15 mouse cellular contexts compared by ENCODE assay signal in the genomic region with DNA sequence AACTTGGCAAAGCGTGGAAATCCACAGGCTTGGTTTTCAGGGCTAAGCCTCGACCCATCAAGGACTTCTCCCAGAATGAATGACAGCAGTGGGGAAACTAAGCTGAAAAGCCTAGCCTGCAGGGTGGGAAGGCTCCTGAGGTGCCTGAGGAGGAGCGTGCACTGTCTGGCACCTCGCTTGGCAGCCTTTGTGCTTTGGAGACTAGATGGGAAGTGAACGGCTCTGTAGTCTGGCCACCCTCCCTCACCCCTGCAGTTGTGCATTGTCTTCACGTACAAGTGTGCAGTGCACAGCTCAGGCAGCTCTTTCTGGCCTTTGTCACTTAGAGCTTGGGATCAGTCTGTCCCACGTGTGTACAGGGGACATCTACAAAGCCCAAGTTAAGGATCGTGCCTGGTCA. TPM values are rescaled to one million over a fixed set of nuclear protein-coding genes. Genes with fewer than 3 reads are reported as not detected.
DNase-seq lines count a peak whose midpoint lies in the region; ATAC-seq and TF ChIP-seq lines count a peak whose summit lies in the region.
"Had no signal": no experiment of that assay in that cellular context is flagged by ENCODE, and none has a peak within 500 bp of the region (broad histone marks: within the 10 kb centered on the region; RNA-seq: fewer than 3 reads in every experiment).

No protein-coding gene starts in this region.

- no peak for ATAC-seq in midbrain, embryonic 15.5 days (replicated peaks)
- ATAC-seq in embryonic facial prominence, embryonic 15.5 days (ENCODE audit: insufficient number of reproducible peaks, low FRiP score, low TSS enrichment, low read depth): no peak
- peak; percentile 54 for ATAC-seq in forebrain, postnatal 0 days
- no peak for ATAC-seq in liver, embryonic 12.5 days

- H3K36me3 ChIP-seq in heart, embryonic 10.5 days: peaks cover 33% of the 10 kb centered on the region
- H3K36me3 ChIP-seq in midbrain, embryonic 10.5 days: peaks cover 40% of the 10 kb centered on the region
- peaks cover 11% of the 10 kb centered on the region; the same call in 1 of the 2 replicates for H3K36me3 ChIP-seq in midbrain, embryonic 15.5 days (replicated peaks)
- H3K36me3 ChIP-seq in embryonic facial prominence, embryonic 15.5 days: peaks cover 16% of the 10 kb centered on the region
- H3K36me3 ChIP-seq in forebrain, postnatal 0 days (ENCODE audit: insufficient read depth): peaks cover 8% of the 10 kb centered on the region; the same call in 1 of the 2 replicates
- peaks cover 41% of the 10 kb centered on the region for H3K36me3 ChIP-seq in liver, embryonic 12.5 days

- 0 out of 2 replicates have a peak, but pooled peaks cover 7% of the 10 kb centered on the region for H3K27me3 ChIP-seq in heart, embryonic 10.5 days (ENCODE audit: insufficient read depth, poor library complexity, severe bottlenecking)
- no peaks in the 10 kb centered on the region for H3K27me3 ChIP-seq in midbrain, embryonic 10.5 days (ENCODE audit: low read depth, poor library complexity, severe bottlenecking)
- H3K27me3 ChIP-seq in midbrain, embryonic 15.5 days (replicated peaks): no peaks in the 10 kb centered on the region
- H3K27me3 ChIP-seq in embryonic facial prominence, embryonic 15.5 days: no peaks in the 10 kb centered on the region
- no peaks in the 10 kb centered on the region for H3K27me3 ChIP-seq in forebrain, postnatal 0 days (ENCODE audit: insufficient read depth, low read length)
- no peaks in the 10 kb centered on the region for H3K27me3 ChIP-seq in liver, embryonic 12.5 days (replicated peaks)
- H3K27me3 ChIP-seq: neural tube, embryonic 13.5 days had no signal

- H3K27ac ChIP-seq in heart, embryonic 10.5 days: 0 out of 2 replicates have a peak overlapping the region, but pooled peaks have one; percentile 19
- H3K27ac ChIP-seq in midbrain, embryonic 10.5 days (replicated peaks): peak overlapping the region; percentile 68
- H3K27ac ChIP-seq in midbrain, embryonic 15.5 days: no peak overlapping the region
- 0 out of 2 replicates have a peak overlapping the region, but pooled peaks have one; percentile 0 for H3K27ac ChIP-seq in embryonic facial prominence, embryonic 15.5 days (replicated peaks)
- no peak overlapping the region for H3K27ac ChIP-seq in forebrain, postnatal 0 days (ENCODE audit: low read depth, low read length)
- H3K27ac ChIP-seq in liver, embryonic 12.5 days: no peak overlapping the region
- H3K27ac ChIP-seq: neural tube, embryonic 13.5 days had no signal

- no peaks in the 10 kb centered on the region for H3K9me3 ChIP-seq in heart, embryonic 10.5 days
- H3K9me3 ChIP-seq in midbrain, embryonic 10.5 days (replicated peaks): no peaks in the 10 kb centered on the region
- no peaks in the 10 kb centered on the region for H3K9me3 ChIP-seq in midbrain, embryonic 15.5 days
- no peaks in the 10 kb centered on the region for H3K9me3 ChIP-seq in embryonic facial prominence, embryonic 15.5 days (replicated peaks)
- H3K9me3 ChIP-seq in forebrain, postnatal 0 days (ENCODE audit: low read length): no peaks in the 10 kb centered on the region
- no peaks in the 10 kb centered on the region for H3K9me3 ChIP-seq in liver, embryonic 12.5 days (replicated peaks)
- H3K9me3 ChIP-seq: neural tube, embryonic 13.5 days had no signal

- no peak for TF ChIP-seq CTCF in forebrain, postnatal 0 days (IDR thresholded peaks at IDR 0.05; ENCODE audit: low read depth)

- WGBS in heart, embryonic 10.5 days: 64% methylated on average over 8 of the region's 8 CpGs
- 44% methylated on average over 8 of the region's 8 CpGs for WGBS in midbrain, embryonic 10.5 days
- 25% methylated on average over 8 of the region's 8 CpGs for WGBS in midbrain, embryonic 15.5 days
- 46% methylated on average over 8 of the region's 8 CpGs for WGBS in embryonic facial prominence, embryonic 15.5 days
- 20% methylated on average over 8 of the region's 8 CpGs for WGBS in forebrain, postnatal 0 days
- 70% methylated on average over 8 of the region's 8 CpGs for WGBS in liver, embryonic 12.5 days (ENCODE audit: insufficient replicate concordance)

- DNase-seq in heart, embryonic 10.5 days (ENCODE audit: low spot score): no peak
- no peak for DNase-seq in heart, adult 8-10 months (ENCODE audit: low spot score)
- no peak for DNase-seq in midbrain, embryonic 10.5 days (ENCODE audit: low spot score)
- no peak for DNase-seq in forebrain, postnatal 0 days
- no peak for DNase-seq in urinary bladder, adult 18-20 months (ENCODE audit: low spot score in 2 of 2)
- DNase-seq: heart, adult 11 months; kidney, postnatal 4 days; lung, adult 2 months; lung, postnatal 4 days; right cerebral cortex, postnatal 25 days; thymus, postnatal 14 days had no signal

- no peak overlapping the region for H3K4me3 ChIP-seq in heart, embryonic 10.5 days
- H3K4me3 ChIP-seq in midbrain, embryonic 10.5 days: no peak overlapping the region
- no peak overlapping the region for H3K4me3 ChIP-seq in midbrain, embryonic 15.5 days
- no peak overlapping the region for H3K4me3 ChIP-seq in embryonic facial prominence, embryonic 15.5 days (replicated peaks)
- H3K4me3 ChIP-seq in forebrain, postnatal 0 days (ENCODE audit: low read depth, low read length): no peak overlapping the region
- no peak overlapping the region for H3K4me3 ChIP-seq in liver, embryonic 12.5 days
- H3K4me3 ChIP-seq: neural tube, embryonic 13.5 days had no signal

- no peak overlapping the region for H3K9ac ChIP-seq in midbrain, embryonic 15.5 days
- no peak overlapping the region for H3K9ac ChIP-seq in embryonic facial prominence, embryonic 15.5 days
- H3K9ac ChIP-seq in forebrain, postnatal 0 days: no peak overlapping the region
- H3K9ac ChIP-seq in liver, embryonic 12.5 days: no peak overlapping the region
- H3K9ac ChIP-seq: neural tube, embryonic 13.5 days had no signal

- peaks cover 52% of the 10 kb centered on the region for H3K4me1 ChIP-seq in heart, embryonic 10.5 days
- H3K4me1 ChIP-seq in midbrain, embryonic 10.5 days: peaks cover 43% of the 10 kb centered on the region
- peaks cover 27% of the 10 kb centered on the region for H3K4me1 ChIP-seq in midbrain, embryonic 15.5 days
- H3K4me1 ChIP-seq in embryonic facial prominence, embryonic 15.5 days: peaks cover 31% of the 10 kb centered on the region
- 0 out of 2 replicates have a peak, but pooled peaks cover 10% of the 10 kb centered on the region for H3K4me1 ChIP-seq in forebrain, postnatal 0 days (ENCODE audit: insufficient read depth)
- peaks cover 46% of the 10 kb centered on the region for H3K4me1 ChIP-seq in liver, embryonic 12.5 days

- no peak overlapping the region for H3K4me2 ChIP-seq in midbrain, embryonic 15.5 days
- no peak overlapping the region for H3K4me2 ChIP-seq in embryonic facial prominence, embryonic 15.5 days (replicated peaks)
- H3K4me2 ChIP-seq in forebrain, postnatal 0 days (ENCODE audit: low read depth): no peak overlapping the region
- H3K4me2 ChIP-seq in liver, embryonic 12.5 days: no peak overlapping the region
- H3K4me2 ChIP-seq: neural tube, embryonic 13.5 days had no signal

RNA-seq across cellular contexts. Expression of a gene that starts 11.6 kb away (rescaled TPM):
- 18.8 and 20.1 TPM in 2 replicates for polyA plus RNA-seq in heart, embryonic 10.5 days (2016; fragmentation: Nextera tagmentation; extraction: Ambion mirVana)
- 1 to 10 TPM; 5.7 to 9.2 (median 8.4) TPM for total RNA-seq in heart, adult 8-10 months (2022)
- 14.5 and 17.2 TPM in 2 replicates for polyA plus RNA-seq in midbrain, embryonic 10.5 days (2016; fragmentation: Nextera tagmentation; extraction: Ambion mirVana)
- polyA plus RNA-seq in midbrain, embryonic 15.5 days (2015; fragmentation: Nextera tagmentation; extraction: Ambion mirVana): 4.7 and 6.0 TPM in 2 replicates
- 49.0 and 50.4 TPM in 2 replicates for polyA plus RNA-seq in embryonic facial prominence, embryonic 15.5 days (2015; fragmentation: Nextera tagmentation; extraction: Ambion mirVana)
- total RNA-seq in forebrain, postnatal 0 days (2014; rRNA removed): 2.9 and 4.0 TPM in 2 replicates
- polyA plus RNA-seq in forebrain, postnatal 0 days (2015; fragmentation: Nextera tagmentation; extraction: Ambion mirVana): 3.6 and 3.9 TPM in 2 replicates
- 8.8 and 9.5 TPM in 2 replicates for polyA plus RNA-seq in liver, embryonic 12.5 days (2016; fragmentation: Nextera tagmentation; extraction: Ambion mirVana)

RNA-seq across cellular contexts. Expression of a gene that starts 14.5 kb away (rescaled TPM):
- 3.3 and 4.4 TPM in 2 replicates for polyA plus RNA-seq in heart, embryonic 10.5 days (2016; fragmentation: Nextera tagmentation; extraction: Ambion mirVana)
- 10 to 100 TPM; 14.0 to 21.2 (median 15.9) TPM for total RNA-seq in heart, adult 8-10 months (2022)
- polyA plus RNA-seq in midbrain, embryonic 10.5 days (2016; fragmentation: Nextera tagmentation; extraction: Ambion mirVana): 3.8 and 3.9 TPM in 2 replicates
- 8.4 and 8.8 TPM in 2 replicates for polyA plus RNA-seq in midbrain, embryonic 15.5 days (2015; fragmentation: Nextera tagmentation; extraction: Ambion mirVana)
- 5.9 and 7.0 TPM in 2 replicates for polyA plus RNA-seq in embryonic facial prominence, embryonic 15.5 days (2015; fragmentation: Nextera tagmentation; extraction: Ambion mirVana)
- 18.0 and 19.9 TPM in 2 replicates for total RNA-seq in forebrain, postnatal 0 days (2014; rRNA removed)
- polyA plus RNA-seq in forebrain, postnatal 0 days (2015; fragmentation: Nextera tagmentation; extraction: Ambion mirVana): 4.6 and 5.1 TPM in 2 replicates
- 5.1 and 5.6 TPM in 2 replicates for polyA plus RNA-seq in liver, embryonic 12.5 days (2016; fragmentation: Nextera tagmentation; extraction: Ambion mirVana)

RNA-seq across cellular contexts. Expression of a gene that starts 52.9 kb away (rescaled TPM):
- 67.2 and 82.4 TPM in 2 replicates for polyA plus RNA-seq in heart, embryonic 10.5 days (2016; fragmentation: Nextera tagmentation; extraction: Ambion mirVana)
- 100 to 1,000 TPM; 383 to 490 (median 481) TPM for total RNA-seq in heart, adult 8-10 months (2022)
- 63.3 and 67.3 TPM in 2 replicates for polyA plus RNA-seq in midbrain, embryonic 10.5 days (2016; fragmentation: Nextera tagmentation; extraction: Ambion mirVana)
- polyA plus RNA-seq in midbrain, embryonic 15.5 days (2015; fragmentation: Nextera tagmentation; extraction: Ambion mirVana): 43.0 and 50.4 TPM in 2 replicates
- polyA plus RNA-seq in embryonic facial prominence, embryonic 15.5 days (2015; fragmentation: Nextera tagmentation; extraction: Ambion mirVana): 65.9 and 69.2 TPM in 2 replicates
- total RNA-seq in forebrain, postnatal 0 days (2014; rRNA removed): 49.0 and 50.5 TPM in 2 replicates
- 42.9 and 45.8 TPM in 2 replicates for polyA plus RNA-seq in forebrain, postnatal 0 days (2015; fragmentation: Nextera tagmentation; extraction: Ambion mirVana)
- polyA plus RNA-seq in liver, embryonic 12.5 days (2016; fragmentation: Nextera tagmentation; extraction: Ambion mirVana): 27.9 and 30.8 TPM in 2 replicates

Comparison
In these comparisons a context has a peak if more than half of its experiments do, and no peak if none do; other contexts are left out.
1. H3K27ac ChIP-seq: peak in heart, embryonic 10.5 days (single experiment), midbrain, embryonic 10.5 days (single experiment) and embryonic facial prominence, embryonic 15.5 days (single experiment); none in midbrain, embryonic 15.5 days (single experiment), forebrain, postnatal 0 days (single experiment) and liver, embryonic 12.5 days (single experiment).